Mouse (Mus musculus) liver, postnatal 0 days (tissue): Measurements from ENCODE around the gene Cand1. TPM values are rescaled to one million over a fixed set of nuclear protein-coding genes. Genes with fewer than 3 reads are reported as not detected.

Experiments
- ATAC-seq: fragments of 200-750 bp; cut with Nextera tagmentation; 2 replicates; pipeline ENCODE4 v1.8.0; 2017; ENCODE audit warnings: mild to moderate bottlenecking, moderate library complexity
- DNase-seq: peaks from one replicate; pipeline ENCODE4 v3.0.0-alpha.2; 2016
- H3K27ac ChIP-seq: fragments of 300-500 bp; sonication (generic); 2 replicates; pipeline ENCODE4 v1.5.1; 2014; ENCODE audit warnings: antibody characterized with exemption, moderate library complexity, mild to moderate bottlenecking, low read depth
- H3K27me3 ChIP-seq: fragments of 300-500 bp; sonication (generic); 2 replicates; pipeline ENCODE4 v1.6.1; 2014; ENCODE audit warnings: low read length, control low read depth, mixed read lengths; ENCODE audit not compliant: insufficient read depth
- H3K36me3 ChIP-seq: fragments of 300-500 bp; sonication (generic); replicated peaks from 2 replicates; pipeline ENCODE4 v1.6.1; 2014; ENCODE audit warnings: mild to moderate bottlenecking, control low read depth, low read length, moderate library complexity, mixed read lengths; ENCODE audit not compliant: insufficient read depth
- H3K4me1 ChIP-seq: fragments of 300-500 bp; sonication (generic); 2 replicates; pipeline ENCODE4 v1.6.1; 2014; ENCODE audit warnings: antibody characterized with exemption, mild to moderate bottlenecking, control low read depth; ENCODE audit not compliant: insufficient read depth
- H3K4me2 ChIP-seq: fragments of 300-500 bp; sonication (generic); 2 replicates; pipeline ENCODE4 v1.6.1; 2014; ENCODE audit warnings: low read depth, mild to moderate bottlenecking, low read length, moderate library complexity, mixed read lengths
- H3K4me3 ChIP-seq: fragments of 300-500 bp; sonication (generic); 2 replicates; pipeline ENCODE4 v1.5.1; 2014; ENCODE audit warnings: low read depth, low read length
- H3K9ac ChIP-seq: fragments of 300-500 bp; sonication (generic); replicated peaks from 2 replicates; pipeline ENCODE4 v1.6.1; 2014; ENCODE audit warnings: mild to moderate bottlenecking, moderate library complexity
- H3K9me3 ChIP-seq: fragments of 300-500 bp; sonication (generic); 2 replicates; pipeline ENCODE4 v1.6.1; 2016; ENCODE audit warnings: mild to moderate bottlenecking, control low read depth, low read length, mixed read lengths
- CTCF ChIP-seq: sonication (generic); IDR thresholded peaks from 2 replicates; pipeline ENCODE4 v1.5.1; 2016; ENCODE audit warnings: antibody characterized with exemption, low read depth
- EP300 ChIP-seq: IDR thresholded peaks from 2 replicates; pipeline ENCODE4 v1.6.1; 2016; ENCODE audit warnings: antibody characterized with exemption, low read depth, mild to moderate bottlenecking
- WGBS: fragments of 180-500 bp; shearing (Covaris S2); extraction: QIAGEN DNeasy Blood & Tissue Kit; methylation state at CpG from one replicate; pipeline ENCODE4 v1.1.7; 2014; ENCODE audit not compliant: insufficient replicate concordance; 5-methylcytosine and 5-hydroxymethylcytosine counted together
- polyA plus RNA-seq: library from polyadenylated mRNA; unstranded; fragments of >200 nt; fragmentation: Nextera tagmentation; extraction: Ambion mirVana; gene quantifications from 2 replicates; pipeline ENCODE4 v1.2.1, GENCODE M21; 2015

Cand1 gene
- polyA plus RNA-seq, 1 experiment from 2014 or later = 8.5 TPM

- H3K27ac ChIP-seq = no peak overlapping the region
- no peaks in the 10 kb centered on the region for H3K9me3 ChIP-seq
- H3K4me1 ChIP-seq = no peaks in the 10 kb centered on the region
- TF ChIP-seq CTCF (no peak), EP300 (no peak)
- no peak for ATAC-seq
- H3K4me2 ChIP-seq = no peak overlapping the region
- no peaks in the 10 kb centered on the region for H3K27me3 ChIP-seq
- WGBS = 81% methylated on average over 3 of the region's 3 CpGs
- no peak overlapping the region for H3K4me3 ChIP-seq
- no peaks in the 10 kb centered on the region for H3K36me3 ChIP-seq
- DNase-seq = no peak
- H3K9ac ChIP-seq = no peak overlapping the region
Observed at GRCm38 (mm10) chr10:119169656-119170055, 70.2 kb downstream of the Cand1 start.

GRCm38 (mm10) chr10:119169237-119169636, 70.6 kb downstream of the Cand1 start:
- ATAC-seq (no peak), DNase-seq (no peak)
- no peak overlapping the region for H3K4me3 ChIP-seq
- WGBS = 82% methylated on average over 13 of the region's 13 CpGs
- H3K4me1 ChIP-seq = no peaks in the 10 kb centered on the region
- no peak overlapping the region for H3K4me2 ChIP-seq
- no peaks in the 10 kb centered on the region for H3K36me3 ChIP-seq
- no peak overlapping the region for H3K9ac ChIP-seq
- no peaks in the 10 kb centered on the region for H3K9me3 ChIP-seq
- no peak for TF ChIP-seq EP300
- no peak for TF ChIP-seq CTCF
- H3K27ac ChIP-seq = no peak overlapping the region
- no peaks in the 10 kb centered on the region for H3K27me3 ChIP-seq

GRCm38 (mm10) chr10:119168791-119169190, 71.1 kb downstream of the Cand1 start:
- no peaks in the 10 kb centered on the region for H3K9me3 ChIP-seq
- H3K4me1 ChIP-seq = no peaks in the 10 kb centered on the region
- H3K36me3 ChIP-seq = no peaks in the 10 kb centered on the region
- H3K4me3 ChIP-seq = no peak overlapping the region
- WGBS = 59% methylated on average over 14 of the region's 14 CpGs
- no peak for TF ChIP-seq EP300
- peak; percentile 43 for TF ChIP-seq CTCF
- H3K4me2 ChIP-seq = no peak overlapping the region
- no peaks in the 10 kb centered on the region for H3K27me3 ChIP-seq
- DNase-seq = no peak
- H3K9ac ChIP-seq = no peak overlapping the region
- H3K27ac ChIP-seq = no peak overlapping the region
- ATAC-seq = no peak

GRCm38 (mm10) chr10:119167858-119168257, 72.0 kb downstream of the Cand1 start:
- no peaks in the 10 kb centered on the region for H3K9me3 ChIP-seq
- no peak overlapping the region for H3K27ac ChIP-seq
- H3K4me3 ChIP-seq = no peak overlapping the region
- no peak overlapping the region for H3K4me2 ChIP-seq
- H3K4me1 ChIP-seq = no peaks in the 10 kb centered on the region; the same call in 1 of the 2 replicates
- no peak overlapping the region for H3K9ac ChIP-seq
- DNase-seq = no peak
- WGBS = 40% methylated on average over 3 of the region's 3 CpGs
- no peak for TF ChIP-seq EP300
- TF ChIP-seq CTCF = no peak
- ATAC-seq = no peak
- no peaks in the 10 kb centered on the region for H3K36me3 ChIP-seq
- H3K27me3 ChIP-seq = no peaks in the 10 kb centered on the region

GRCm38 (mm10) chr10:119165051-119165450, 74.8 kb downstream of the Cand1 start:
- H3K9me3 ChIP-seq = no peaks in the 10 kb centered on the region; the same call in 1 of the 2 replicates
- no peak overlapping the region for H3K9ac ChIP-seq
- H3K4me1 ChIP-seq = no peaks in the 10 kb centered on the region; the same call in 1 of the 2 replicates
- no peak overlapping the region for H3K27ac ChIP-seq
- no peak for ATAC-seq
- no peak for TF ChIP-seq EP300
- TF ChIP-seq CTCF = no peak
- 82% methylated on average over 10 of the region's 10 CpGs for WGBS
- no peaks in the 10 kb centered on the region for H3K36me3 ChIP-seq
- H3K4me3 ChIP-seq = no peak overlapping the region
- no peak overlapping the region for H3K4me2 ChIP-seq
- no peak for DNase-seq
- H3K27me3 ChIP-seq = no peaks in the 10 kb centered on the region

- TF ChIP-seq CTCF (no peak), EP300 (no peak)
- 63% methylated on average over 8 of the region's 8 CpGs for WGBS
- no peaks in the 10 kb centered on the region for H3K27me3 ChIP-seq
- H3K9me3 ChIP-seq = no peaks in the 10 kb centered on the region; the same call in 1 of the 2 replicates
- no peak overlapping the region for H3K27ac ChIP-seq
- H3K4me3 ChIP-seq = no peak overlapping the region
- no peak overlapping the region for H3K9ac ChIP-seq
- ATAC-seq (peak; percentile 85), DNase-seq (peak; percentile 35)
- no peaks in the 10 kb centered on the region; the same call in 1 of the 2 replicates for H3K4me1 ChIP-seq
- H3K36me3 ChIP-seq = no peaks in the 10 kb centered on the region
- H3K4me2 ChIP-seq = peak overlapping the region; percentile 38; the same call in 1 of the 2 replicates
Observed at GRCm38 (mm10) chr10:119161820-119162382, 78.0 kb downstream of the Cand1 start.
